Mouse (Mus musculus): ENCODE data around the gene Gm2244. TPM values are rescaled to one million over a fixed set of nuclear protein-coding genes. Genes with fewer than 3 reads are reported as not detected.
"Not testable (repeated sequence)": the region's sequence is repeated elsewhere in the genome, so short reads cannot be mapped to it uniquely, and the experiment has no call there.

The Gm2244 gene
- not detected for total RNA-seq (2021)
- long read RNA-seq = 0 reads

- not testable (repeated sequence) for DNase-seq (ENCODE audit: low spot score in 2 of 2)
Measured at GRCm38 (mm10) chr14:19549863-19550262, at the start of gene Gm2244. Gm2244 (minus strand) TSS chr14:19549963.

GRCm38 (mm10) chr14:19584804-19585667, 35.3 kb upstream of the Gm2244 start, which contains the start of gene Gm2237:
Gm2237 (minus strand) TSS chr14:19585135.
- peak; percentile 19 to 39 for DNase-seq (ENCODE audit: low spot score in 2 of 2)

Other genes starting within 250 kb of the Gm2244 start
- gene Gm21738, start 131.0 kb downstream of the Gm2244 start, total RNA-seq (2021) = not detected
- 10 to 100 TPM in 1 of 2 experiments, 1 to 10 TPM in 1; 9.3 to 12.2 TPM for gene Gm2237, start 35.2 kb upstream of the Gm2244 start, total RNA-seq (2021)
- not detected for gene Gm5458, start 52.6 kb upstream of the Gm2244 start, total RNA-seq (2021)
- gene Nid2, start 201.3 kb upstream of the Gm2244 start, total RNA-seq (2021) = 10 to 100 TPM; 18.0 to 26.5 TPM

Data from layer of hippocampus, postnatal 10 days (tissue).